Mouse (Mus musculus) macrophage (primary cell): ENCODE data around the gene Gm4791. TPM values are rescaled to one million over a fixed set of nuclear protein-coding genes. Genes with fewer than 3 reads are reported as not detected.

ENCODE experiments used
- H3K27ac ChIP-seq: fragments of 350-480 bp; formaldehyde crosslinking; 2 replicates; pipeline ENCODE4 v1.9.0; 2021
- H3K36me3 ChIP-seq: fragments of 350-480 bp; formaldehyde crosslinking; 2 replicates; pipeline ENCODE4 v1.9.0; 2021; ENCODE audit errors: inconsistent target
- H3K4me3 ChIP-seq: fragments of 350-480 bp; formaldehyde crosslinking; 2 replicates; pipeline ENCODE4 v1.9.0; 2021; ENCODE audit errors: inconsistent target
- H3K79me2 ChIP-seq: fragments of 350-480 bp; formaldehyde crosslinking; 2 replicates; pipeline ENCODE4 v1.9.0; 2021; ENCODE audit errors: inconsistent target
- WGBS: methylation state at CpG from one replicate; pipeline ENCODE4 v1.1.7; 2026; ENCODE audit warnings: inconsistent platforms; ENCODE audit not compliant: missing documents; 5-methylcytosine and 5-hydroxymethylcytosine counted together
- polyA plus RNA-seq: library from polyadenylated mRNA; stranded (reverse); fragments of 250-400 nt; gene quantifications from 3 replicates; pipeline ENCODE4 v1.2.4, GENCODE M21; 2018; ENCODE audit warnings: inconsistent platforms
- total RNA-seq, 78 experiments: library from RNA; depleted of rRNA; stranded (reverse); fragments of 250-400 nt; gene quantifications; 1 replicate in 9 of 78; 2 replicates in 24 of 78; 3 replicates in 43 of 78; 4 replicates in 2 of 78; pipeline ENCODE4 v1.2.4; 2018; ENCODE audit warnings: inconsistent platforms in 56 of 78

The Gm4791 gene
- not detected for total RNA-seq (2018; cell fraction: chromatin; rRNA removed)
- not detected for total RNA-seq (2018; cell fraction: cytosol; rRNA removed)
- not detected for total RNA-seq (2018; cell fraction: nucleus; rRNA removed)
- not detected in 3 replicates for polyA plus RNA-seq

- 53% methylated on average over 5 of the region's 5 CpGs for WGBS
- no peaks in the 10 kb centered on the region for H3K36me3 ChIP-seq
- H3K79me2 ChIP-seq = no peaks in the 10 kb centered on the region
- H3K4me3 ChIP-seq = no peak within 1 kb of the TSS
- H3K27ac ChIP-seq = no peak within 1 kb of the TSS
Measured at GRCm38 (mm10) chr9:46998338-46998791, at the start of gene Gm4791. Gm4791 (plus strand) TSS chr9:46998741.

- 81% methylated on average over 6 of the region's 6 CpGs for WGBS
- no peaks in the 10 kb centered on the region for H3K36me3 ChIP-seq
- no peaks in the 10 kb centered on the region for H3K79me2 ChIP-seq
- no peak overlapping the region for H3K4me3 ChIP-seq
- no peak overlapping the region for H3K27ac ChIP-seq
Measured at GRCm38 (mm10) chr9:46956286-46956685, 42.3 kb upstream of the Gm4791 start.

- H3K27ac ChIP-seq = no peak overlapping the region
- WGBS = 41% methylated on average over 7 of the region's 8 CpGs
- no peaks in the 10 kb centered on the region for H3K36me3 ChIP-seq
- no peaks in the 10 kb centered on the region for H3K79me2 ChIP-seq
- H3K4me3 ChIP-seq = no peak overlapping the region
Measured at GRCm38 (mm10) chr9:46957420-46957950, 41.1 kb upstream of the Gm4791 start.

- H3K27ac ChIP-seq = no peak overlapping the region
- WGBS = 85% methylated on average over 5 of the region's 5 CpGs
- H3K36me3 ChIP-seq = no peaks in the 10 kb centered on the region
- no peaks in the 10 kb centered on the region for H3K79me2 ChIP-seq
- H3K4me3 ChIP-seq = no peak overlapping the region
Measured at GRCm38 (mm10) chr9:46966028-46966427, 32.5 kb upstream of the Gm4791 start.

- Histone ChIP-seq H3K79me2 (no peaks in the 10 kb centered on the region), H3K4me3 (no peak overlapping the region), H3K36me3 (no peaks in the 10 kb centered on the region), H3K27ac (no peak overlapping the region)
- WGBS = 24% methylated on average over 6 of the region's 6 CpGs
Measured at GRCm38 (mm10) chr9:46968970-46969369, 29.6 kb upstream of the Gm4791 start.

GRCm38 (mm10) chr9:46969406-46969805 is 29.1 kb upstream of the Gm4791 start:
- WGBS = 47% methylated on average over 6 of the region's 6 CpGs
- Histone ChIP-seq H3K4me3 (no peak overlapping the region), H3K79me2 (no peaks in the 10 kb centered on the region), H3K27ac (no peak overlapping the region), H3K36me3 (no peaks in the 10 kb centered on the region)

GRCm38 (mm10) chr9:46978806-46979205 is 19.7 kb upstream of the Gm4791 start:
- Histone ChIP-seq H3K4me3 (no peak overlapping the region), H3K27ac (no peak overlapping the region), H3K36me3 (no peaks in the 10 kb centered on the region), H3K79me2 (no peaks in the 10 kb centered on the region)
- WGBS = 79% methylated on average over 11 of the region's 11 CpGs

- H3K36me3 ChIP-seq = no peaks in the 10 kb centered on the region
- no peak overlapping the region for H3K27ac ChIP-seq
- H3K4me3 ChIP-seq = no peak overlapping the region
- no peaks in the 10 kb centered on the region for H3K79me2 ChIP-seq
- 0% methylated on average over 2 of the region's 2 CpGs for WGBS
Measured at GRCm38 (mm10) chr9:46980111-46980510, 18.4 kb upstream of the Gm4791 start.

- no peaks in the 10 kb centered on the region for H3K36me3 ChIP-seq
- WGBS = 66% methylated on average over 2 of the region's 2 CpGs
- no peak overlapping the region for H3K27ac ChIP-seq
- no peak overlapping the region for H3K4me3 ChIP-seq
- no peaks in the 10 kb centered on the region for H3K79me2 ChIP-seq
Measured at GRCm38 (mm10) chr9:46983471-46983870, 15.1 kb upstream of the Gm4791 start.

- no peaks in the 10 kb centered on the region for H3K36me3 ChIP-seq
- 83% methylated on average over 6 of the region's 6 CpGs for WGBS
- H3K4me3 ChIP-seq = no peak overlapping the region
- no peaks in the 10 kb centered on the region for H3K79me2 ChIP-seq
- H3K27ac ChIP-seq = no peak overlapping the region
Measured at GRCm38 (mm10) chr9:47041569-47041968, 43.0 kb downstream of the Gm4791 start.
